Mouse (Mus musculus) midbrain, embryonic 16.5 days (tissue): ENCODE data around the gene Tbck. TPM values are rescaled to one million over a fixed set of nuclear protein-coding genes. Genes with fewer than 3 reads are reported as not detected.
A peak's percentile ranks its signal among the peaks of the same experiment; 100 is the strongest.

Source experiments
- ATAC-seq: fragments of 200-750 bp; cut with Nextera tagmentation; 2 replicates; pipeline ENCODE4 v1.8.0; 2017; ENCODE audit warnings: moderate TSS enrichment
- H3K27ac ChIP-seq: fragments of 300-500 bp; sonication (generic); 2 replicates; pipeline ENCODE4 v1.5.1; 2014; ENCODE audit warnings: mild to moderate bottlenecking, low read length, mixed read lengths
- H3K27me3 ChIP-seq: fragments of 300-500 bp; sonication (generic); 2 replicates; pipeline ENCODE4 v1.6.1; 2014; ENCODE audit warnings: low read depth, low read length, mixed read lengths; ENCODE audit not compliant: control insufficient read depth, insufficient read depth
- H3K36me3 ChIP-seq: fragments of 300-500 bp; sonication (generic); 2 replicates; pipeline ENCODE4 v1.6.1; 2014; ENCODE audit warnings: mild to moderate bottlenecking, low read length, moderate library complexity, mixed read lengths; ENCODE audit not compliant: control insufficient read depth, insufficient read depth
- H3K4me1 ChIP-seq: fragments of 300-500 bp; sonication (generic); 2 replicates; pipeline ENCODE4 v1.6.1; 2014; ENCODE audit warnings: mild to moderate bottlenecking, low read length, mixed read lengths; ENCODE audit not compliant: control insufficient read depth, insufficient read depth
- H3K4me2 ChIP-seq: fragments of 300-500 bp; sonication (generic); 2 replicates; pipeline ENCODE4 v1.6.1; 2014; ENCODE audit warnings: mild to moderate bottlenecking, low read length, mixed read lengths
- H3K4me3 ChIP-seq: fragments of 300-500 bp; sonication (generic); 2 replicates; pipeline ENCODE4 v1.5.1; 2014; ENCODE audit warnings: low read depth, mild to moderate bottlenecking, low read length, moderate library complexity, mixed read lengths
- H3K9ac ChIP-seq: fragments of 300-500 bp; sonication (generic); 2 replicates; pipeline ENCODE4 v1.6.1; 2014; ENCODE audit warnings: low read depth, low read length, mixed read lengths
- H3K9me3 ChIP-seq: fragments of 300-500 bp; sonication (generic); replicated peaks from 2 replicates; pipeline ENCODE4 v1.6.1; 2014; ENCODE audit warnings: mild to moderate bottlenecking, low read length, mixed read lengths; ENCODE audit not compliant: control insufficient read depth, poor library complexity, severe bottlenecking
- WGBS: fragments of 180-500 bp; shearing (Covaris S2); extraction: QIAGEN DNeasy Blood & Tissue Kit; methylation state at CpG from one replicate; pipeline ENCODE4 v1.1.7; 2014; 5-methylcytosine and 5-hydroxymethylcytosine counted together
- polyA plus RNA-seq: library from polyadenylated mRNA; unstranded; fragments of >200 nt; fragmentation: Nextera tagmentation; extraction: Ambion mirVana; gene quantifications from 2 replicates; pipeline ENCODE4 v1.2.1, GENCODE M21; 2015

Gene Tbck
- polyA plus RNA-seq, 1 experiment from 2014 or later: 33.6 TPM

- Histone ChIP-seq H3K36me3 (no peaks in the 10 kb centered on the region), H3K27me3 (no peaks in the 10 kb centered on the region), H3K27ac (no peak overlapping the region), H3K9me3 (no peaks in the 10 kb centered on the region), H3K4me3 (no peak overlapping the region), H3K4me1 (0 out of 2 replicates have a peak, but pooled peaks cover 2% of the 10 kb centered on the region), H3K4me2 (no peak overlapping the region), H3K9ac (no peak overlapping the region)
- WGBS: 21% methylated on average over 3 of the region's 3 CpGs
- peak; percentile 91 for ATAC-seq
Observed at GRCm38 (mm10) chr3:132747036-132747435, 63.1 kb downstream of the Tbck start.

- no peak overlapping the region for H3K9ac ChIP-seq
- no peak overlapping the region for H3K27ac ChIP-seq
- H3K4me2 ChIP-seq: no peak overlapping the region
- no peaks in the 10 kb centered on the region for H3K9me3 ChIP-seq
- no peak for ATAC-seq
- no peaks in the 10 kb centered on the region for H3K36me3 ChIP-seq
- no peaks in the 10 kb centered on the region for H3K27me3 ChIP-seq
- WGBS: 79% methylated on average over 14 of the region's 14 CpGs
- H3K4me3 ChIP-seq: no peak overlapping the region
- H3K4me1 ChIP-seq: 0 out of 2 replicates have a peak, but pooled peaks cover 2% of the 10 kb centered on the region
Observed at GRCm38 (mm10) chr3:132747766-132748165, 63.8 kb downstream of the Tbck start.

GRCm38 (mm10) chr3:132748750-132749149, 64.8 kb downstream of the Tbck start:
- no peak overlapping the region for H3K4me2 ChIP-seq
- no peaks in the 10 kb centered on the region for H3K9me3 ChIP-seq
- ATAC-seq: no peak
- H3K27ac ChIP-seq: no peak overlapping the region
- 0 out of 2 replicates have a peak, but pooled peaks cover 6% of the 10 kb centered on the region for H3K36me3 ChIP-seq
- 90% methylated on average over 3 of the region's 3 CpGs for WGBS
- no peak overlapping the region for H3K9ac ChIP-seq
- H3K27me3 ChIP-seq: no peaks in the 10 kb centered on the region
- H3K4me3 ChIP-seq: no peak overlapping the region
- 0 out of 2 replicates have a peak, but pooled peaks cover 2% of the 10 kb centered on the region for H3K4me1 ChIP-seq

- H3K27ac ChIP-seq: no peak overlapping the region
- WGBS: 77% methylated on average over 4 of the region's 4 CpGs
Observed at GRCm38 (mm10) chr3:132752772-132753171, 68.8 kb downstream of the Tbck start.

GRCm38 (mm10) chr3:132756274-132756673, 72.3 kb downstream of the Tbck start:
- no peak overlapping the region for H3K27ac ChIP-seq
- H3K27me3 ChIP-seq: no peaks in the 10 kb centered on the region
- H3K4me3 ChIP-seq: no peak overlapping the region
- H3K9ac ChIP-seq: no peak overlapping the region
- no peak overlapping the region for H3K4me2 ChIP-seq
- no peak for ATAC-seq
- H3K36me3 ChIP-seq: peaks cover 10% of the 10 kb centered on the region
- no peaks in the 10 kb centered on the region for H3K9me3 ChIP-seq
- H3K4me1 ChIP-seq: no peaks in the 10 kb centered on the region
- 84% methylated on average over 1 of the region's 1 CpGs for WGBS

More at GRCm38 (mm10) chr3:132752772-132753171, 68.8 kb downstream of the Tbck start:
- H3K36me3 ChIP-seq: peaks cover 10% of the 10 kb centered on the region
- H3K9me3 ChIP-seq: no peaks in the 10 kb centered on the region
- no peak overlapping the region for H3K4me3 ChIP-seq
- ATAC-seq: no peak
- no peak overlapping the region for H3K9ac ChIP-seq
- H3K4me2 ChIP-seq: no peak overlapping the region
- H3K27me3 ChIP-seq: no peaks in the 10 kb centered on the region
- no peaks in the 10 kb centered on the region for H3K4me1 ChIP-seq

GRCm38 (mm10) chr3:132766033-132766726, 82.2 kb downstream of the Tbck start:
- peak; percentile 82 for ATAC-seq
- WGBS: 63% methylated on average over 17 of the region's 17 CpGs
- Histone ChIP-seq H3K27ac (no peak overlapping the region), H3K27me3 (no peaks in the 10 kb centered on the region), H3K9me3 (no peaks in the 10 kb centered on the region), H3K4me1 (peaks cover 3% of the 10 kb centered on the region), H3K36me3 (no peaks in the 10 kb centered on the region), H3K4me2 (no peak overlapping the region), H3K9ac (no peak overlapping the region), H3K4me3 (no peak overlapping the region)

- WGBS: 41% methylated on average over 7 of the region's 7 CpGs
Observed at GRCm38 (mm10) chr3:132772054-132772453, 88.1 kb downstream of the Tbck start.

GRCm38 (mm10) chr3:132776686-132777085, 92.7 kb downstream of the Tbck start:
- Histone ChIP-seq H3K27me3 (no peaks in the 10 kb centered on the region), H3K4me1 (no peaks in the 10 kb centered on the region), H3K9ac (no peak overlapping the region), H3K27ac (no peak overlapping the region), H3K36me3 (no peaks in the 10 kb centered on the region; the same call in 1 of the 2 replicates), H3K4me3 (no peak overlapping the region), H3K9me3 (no peaks in the 10 kb centered on the region), H3K4me2 (no peak overlapping the region)
- 95% methylated on average over 7 of the region's 7 CpGs for WGBS
- ATAC-seq: no peak

More at GRCm38 (mm10) chr3:132772054-132772453, 88.1 kb downstream of the Tbck start:
- H3K4me1 ChIP-seq: no peaks in the 10 kb centered on the region
- no peaks in the 10 kb centered on the region for H3K9me3 ChIP-seq
- ATAC-seq: no peak
- no peak overlapping the region for H3K9ac ChIP-seq
- H3K4me3 ChIP-seq: no peak overlapping the region
- H3K27ac ChIP-seq: no peak overlapping the region
- H3K27me3 ChIP-seq: no peaks in the 10 kb centered on the region
- H3K36me3 ChIP-seq: no peaks in the 10 kb centered on the region; the same call in 1 of the 2 replicates
- H3K4me2 ChIP-seq: no peak overlapping the region

- no peak overlapping the region for H3K4me3 ChIP-seq
- no peak overlapping the region for H3K4me2 ChIP-seq
- H3K27me3 ChIP-seq: no peaks in the 10 kb centered on the region
- WGBS: 97% methylated on average over 2 of the region's 2 CpGs
- H3K4me1 ChIP-seq: no peaks in the 10 kb centered on the region
- ATAC-seq: no peak
- no peaks in the 10 kb centered on the region for H3K9me3 ChIP-seq
- no peak overlapping the region for H3K9ac ChIP-seq
- H3K27ac ChIP-seq: no peak overlapping the region
- no peaks in the 10 kb centered on the region for H3K36me3 ChIP-seq
Observed at GRCm38 (mm10) chr3:132781103-132781502, 97.2 kb downstream of the Tbck start.
